Mouse (Mus musculus) layer of hippocampus, adult 8-10 months (tissue): ENCODE measurements around the gene Cep164. TPM values are rescaled to one million over a fixed set of nuclear protein-coding genes. Genes with fewer than 3 reads are reported as not detected.
A peak's percentile ranks its signal among the peaks of the same experiment; 100 is the strongest.
"Not testable (repeated sequence)": the region's sequence is repeated elsewhere in the genome, so short reads cannot be mapped to it uniquely, and the experiment has no call there.

Source experiments
- DNase-seq, 2 experiments: peaks; one replicate each; pipeline ENCODE4 v3.0.0; 2022; ENCODE audit warnings: low spot score in 2 of 2
- total RNA-seq, 4 experiments: library from RNA; stranded (reverse); gene quantifications; 2 replicates each; pipeline ENCODE4 v1.2.4; 2022

Gene Cep164
- total RNA-seq, result 10 to 100 TPM; 14.6 to 20.3 (median 17.8) TPM

GRCm38 (mm10) chr9:45828291-45828963, at the start of gene Cep164:
Gene Cep164 (minus strand): TSS chr9:45828691.
- DNase-seq, result peak; percentile 89 to 90

- DNase-seq, result no peak
Measured at GRCm38 (mm10) chr9:45877928-45878327, 49.4 kb upstream of the Cep164 start.

- no peak for DNase-seq
Measured at GRCm38 (mm10) chr9:45870265-45870664, 41.8 kb upstream of the Cep164 start.

- no peak for DNase-seq
Measured at GRCm38 (mm10) chr9:45869181-45869580, 40.7 kb upstream of the Cep164 start.

GRCm38 (mm10) chr9:45861813-45862212, 33.3 kb upstream of the Cep164 start:
- DNase-seq, result no peak

- no peak for DNase-seq
Measured at GRCm38 (mm10) chr9:45859364-45859763, 30.9 kb upstream of the Cep164 start.

GRCm38 (mm10) chr9:45854136-45854535, 25.6 kb upstream of the Cep164 start:
- no peak for DNase-seq

- no peak for DNase-seq
Measured at GRCm38 (mm10) chr9:45853695-45854094, 25.2 kb upstream of the Cep164 start.

GRCm38 (mm10) chr9:45851776-45852175, 23.3 kb upstream of the Cep164 start:
- no peak for DNase-seq

- DNase-seq, result no peak
Measured at GRCm38 (mm10) chr9:45851330-45851729, 22.8 kb upstream of the Cep164 start.

GRCm38 (mm10) chr9:45850528-45851155, 22.2 kb upstream of the Cep164 start:
- no peak for DNase-seq

GRCm38 (mm10) chr9:45849528-45850408, 21.3 kb upstream of the Cep164 start:
- peak; percentile 37 to 52 for DNase-seq

GRCm38 (mm10) chr9:45846891-45847460, 18.5 kb upstream of the Cep164 start:
- no peak for DNase-seq

GRCm38 (mm10) chr9:45846176-45846575, 17.7 kb upstream of the Cep164 start:
- DNase-seq, result not testable (repeated sequence)

- DNase-seq, result no peak
Measured at GRCm38 (mm10) chr9:45845541-45845940, 17.1 kb upstream of the Cep164 start.

- DNase-seq, result no peak
Measured at GRCm38 (mm10) chr9:45843780-45844179, 15.3 kb upstream of the Cep164 start.

GRCm38 (mm10) chr9:45843007-45843406, 14.5 kb upstream of the Cep164 start:
- DNase-seq, result no peak

GRCm38 (mm10) chr9:45841458-45841857, 13.0 kb upstream of the Cep164 start:
- no peak for DNase-seq

GRCm38 (mm10) chr9:45840331-45840730, 11.8 kb upstream of the Cep164 start:
- DNase-seq, result no peak

GRCm38 (mm10) chr9:45839982-45840300, 11.4 kb upstream of the Cep164 start:
- DNase-seq, result no peak

- DNase-seq, result no peak
Measured at GRCm38 (mm10) chr9:45839139-45839981, 10.9 kb upstream of the Cep164 start.
